Mouse (Mus musculus) cerebellum, adult 2 months (tissue): ENCODE data around the gene Prim1.

Experiments
- CTCF ChIP-seq: fragments of 200-500 bp; IDR thresholded peaks from 2 replicates; pipeline ENCODE4 v1.5.1; 2011; ENCODE audit warnings: low read depth, mild to moderate bottlenecking, control low read depth, low read length, moderate library complexity, borderline replicate concordance; ENCODE audit not compliant: insufficient read depth
- POLR2A ChIP-seq: fragments of 200-500 bp; IDR thresholded peaks from 2 replicates; pipeline ENCODE4 v1.6.1; 2011; ENCODE audit warnings: low read length, control low read depth, borderline replicate concordance; ENCODE audit not compliant: insufficient read depth

GRCm38 (mm10) chr10:127984650-127985049 lies 30.3 kb upstream of the Prim1 start:
- TF ChIP-seq CTCF (no peak), POLR2A (no peak)
